Mouse (Mus musculus): ENCODE data around the gene Mrps7.
A peak's percentile ranks its signal among the peaks of the same experiment; 100 is the strongest.

The Mrps7 gene

GRCm38 (mm10) chr11:115603476-115604303 lies at the start of gene Mrps7, which contains the start of gene Gga3:
TSS of gene Mrps7 (plus strand) at chr11:115603925.
TSS of gene Gga3 (minus strand) at chr11:115604051.
- DNase-seq: peak; percentile 87

DNA sequence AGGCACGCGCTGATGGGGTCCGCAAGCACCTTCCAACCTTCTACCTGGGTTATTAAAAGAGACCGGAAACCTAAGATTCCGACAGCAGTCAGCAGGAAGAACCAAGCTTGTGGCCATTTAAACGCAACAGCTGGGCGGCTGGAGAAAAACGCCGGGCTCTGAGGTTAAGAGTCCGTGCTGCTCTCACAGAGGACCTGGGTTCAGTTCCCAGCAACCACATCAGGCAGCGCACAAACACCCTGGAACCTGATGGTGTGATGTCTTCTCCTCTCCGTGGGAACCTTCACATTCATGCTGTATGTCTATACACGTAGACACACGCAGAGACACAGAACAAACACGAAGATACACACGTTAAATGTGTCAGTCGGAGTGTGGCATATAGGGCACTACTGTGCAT lies 48.0 kb upstream of the Mrps7 start:
- no peak for DNase-seq

GRCm38 (mm10) chr11:115563406-115563805 lies 40.3 kb upstream of the Mrps7 start:
- DNase-seq: no peak

GRCm38 (mm10) chr11:115564064-115564809 lies 39.5 kb upstream of the Mrps7 start, which contains the start of gene Nup85:
TSS of gene Nup85 (plus strand) at chr11:115564434.
- DNase-seq: peak; percentile 98

DNA sequence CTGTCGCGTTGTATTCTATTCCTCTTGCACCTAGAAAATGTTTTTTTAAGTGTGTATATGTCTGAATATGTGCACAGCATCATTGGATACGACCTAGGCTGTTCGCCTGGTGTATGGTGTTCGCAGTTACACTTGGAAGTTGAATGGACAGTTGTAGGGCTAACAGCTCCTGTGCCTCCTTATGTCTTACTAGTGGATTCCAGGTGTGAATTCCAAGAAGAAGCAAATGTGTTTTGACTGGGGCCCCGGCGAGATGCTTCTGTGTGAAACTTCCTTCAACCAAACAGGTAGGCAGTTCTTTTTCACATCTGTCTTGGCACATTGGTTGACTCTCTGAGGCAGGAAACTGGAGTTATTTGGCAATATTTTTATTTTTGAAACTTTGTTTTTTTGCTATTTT lies 38.8 kb upstream of the Mrps7 start:
- DNase-seq: no peak

GRCm38 (mm10) chr11:115579080-115579479 lies 24.6 kb upstream of the Mrps7 start:
- no peak for DNase-seq

DNA sequence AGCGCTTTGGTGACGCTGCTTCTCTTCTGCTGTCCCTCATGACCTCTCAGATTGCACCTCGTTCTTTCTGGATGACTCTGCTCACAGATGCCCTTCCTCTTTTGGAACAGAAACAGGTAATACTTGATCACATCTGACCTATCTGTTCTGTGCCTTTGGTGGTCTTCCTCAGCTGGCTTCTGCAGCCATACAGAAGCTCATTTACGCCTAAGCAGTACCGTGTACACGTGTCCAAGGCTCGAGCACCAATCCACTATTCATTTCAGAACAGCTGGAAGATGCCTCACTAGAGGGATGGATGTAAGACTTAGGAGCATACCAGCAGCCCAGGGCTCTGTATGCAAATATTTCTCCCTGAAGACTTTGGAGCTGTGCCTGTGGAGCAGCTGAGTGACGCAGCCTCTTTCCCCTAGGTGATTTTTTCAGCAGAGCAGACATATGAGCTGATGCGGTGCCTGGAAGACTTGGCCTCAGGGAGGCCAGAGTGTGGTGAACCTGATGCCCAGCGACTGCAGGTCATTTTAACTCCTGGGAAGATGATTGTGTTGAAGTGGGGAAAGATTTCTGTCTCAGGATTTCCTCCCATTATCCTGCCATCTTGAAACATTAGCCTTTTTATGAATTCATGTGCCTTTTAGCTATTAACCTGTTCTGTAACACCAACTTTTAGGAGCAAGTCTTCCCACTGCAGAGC lies 20.7 kb upstream of the Mrps7 start:
- DNase-seq: no peak

GRCm38 (mm10) chr11:115584376-115585073 lies 19.2 kb upstream of the Mrps7 start:
- DNase-seq: no peak

DNA sequence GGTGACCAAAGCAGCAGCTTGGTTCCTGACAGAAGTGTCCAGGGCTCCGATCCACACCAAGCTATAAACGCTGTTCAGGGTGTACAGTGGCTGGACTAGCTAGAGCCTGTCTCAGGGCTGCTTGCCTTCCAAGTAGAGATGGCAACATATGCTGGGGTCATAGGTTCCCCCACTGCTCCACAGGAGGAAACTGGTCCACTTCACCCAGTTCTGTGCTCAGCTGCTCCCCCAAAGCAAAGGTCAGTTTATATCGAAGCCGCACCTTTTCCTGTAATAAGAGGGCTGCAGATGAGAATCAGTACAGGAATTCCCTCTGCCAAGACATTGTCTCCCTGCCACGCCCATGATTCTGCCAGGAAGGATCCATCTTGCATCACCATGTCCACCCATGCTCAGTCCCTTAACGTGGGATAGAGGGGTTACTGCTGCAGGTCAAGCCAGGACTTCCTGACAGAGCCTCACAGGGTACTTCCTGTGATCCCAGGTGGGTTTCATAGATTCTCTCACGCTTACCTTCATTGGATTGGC lies 18.1 kb upstream of the Mrps7 start:
- DNase-seq: no peak

GRCm38 (mm10) chr11:115586403-115586802 lies 17.3 kb upstream of the Mrps7 start:
- no peak for DNase-seq

- DNase-seq: no peak
Observed at GRCm38 (mm10) chr11:115587984-115588383, 15.7 kb upstream of the Mrps7 start.

GRCm38 (mm10) chr11:115590526-115591075 lies 13.1 kb upstream of the Mrps7 start:
- no peak for DNase-seq

GRCm38 (mm10) chr11:115595209-115595608 lies 8.5 kb upstream of the Mrps7 start:
- DNase-seq: no peak

GRCm38 (mm10) chr11:115598309-115598708 lies 5.4 kb upstream of the Mrps7 start:
- no peak for DNase-seq

DNA sequence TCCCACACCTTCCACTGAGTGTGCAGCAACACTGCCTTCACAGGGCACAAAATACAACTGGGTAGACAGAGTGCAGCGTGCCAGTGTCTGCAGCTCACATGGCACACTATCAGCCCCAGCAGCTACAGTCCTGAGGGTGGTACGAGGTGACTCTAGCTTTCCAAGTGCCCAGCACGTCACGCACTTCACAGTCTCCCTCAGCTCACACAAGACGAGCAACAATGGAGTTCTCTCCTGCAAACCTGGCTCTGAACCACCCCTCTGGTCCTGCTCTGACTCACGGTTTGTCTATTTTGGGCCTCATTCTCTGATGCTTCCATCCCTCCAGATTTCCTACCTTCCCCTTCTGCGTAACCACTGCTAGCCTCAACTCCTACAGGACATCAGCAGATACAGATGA lies 4.0 kb upstream of the Mrps7 start:
- no peak for DNase-seq

GRCm38 (mm10) chr11:115600743-115601142 lies 3.0 kb upstream of the Mrps7 start:
- no peak for DNase-seq

DNA sequence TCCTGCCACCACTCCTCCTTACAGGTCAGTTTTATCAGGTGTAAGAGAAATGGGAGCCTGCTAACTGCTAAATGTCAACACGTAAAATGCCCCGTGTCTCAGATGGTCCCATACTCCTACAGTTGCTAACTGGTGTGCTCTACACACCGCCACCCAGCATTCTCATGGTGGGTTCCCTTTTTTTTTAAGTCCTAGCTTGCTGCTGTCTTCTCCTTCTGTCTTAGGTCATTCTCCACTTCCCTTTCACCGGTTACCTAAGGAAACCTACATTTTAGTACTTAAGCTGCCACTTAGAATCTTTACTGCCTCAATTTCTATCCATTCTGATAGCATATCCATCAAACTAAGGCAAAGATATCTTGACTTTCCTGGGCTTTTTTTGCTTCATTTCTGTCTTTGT lies 2.6 kb upstream of the Mrps7 start:
- no peak for DNase-seq

DNA sequence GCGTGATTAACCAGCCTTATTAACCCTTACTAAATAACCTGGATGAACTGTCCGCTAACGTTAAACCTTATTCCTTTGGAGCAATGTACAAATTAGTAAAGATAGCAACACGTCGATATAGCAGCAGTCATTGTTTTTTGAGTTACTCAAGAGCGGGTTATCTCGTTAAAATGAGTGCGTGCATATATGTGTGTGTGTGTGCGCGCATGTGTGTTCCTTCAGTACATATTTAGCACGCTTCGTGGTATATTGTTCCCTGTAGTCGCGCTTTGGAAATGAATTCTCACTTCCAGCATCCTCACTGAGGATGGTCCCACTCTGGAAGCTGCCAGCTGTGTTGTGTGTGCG lies 623 bp upstream of the Mrps7 start:
- no peak for DNase-seq

DNA sequence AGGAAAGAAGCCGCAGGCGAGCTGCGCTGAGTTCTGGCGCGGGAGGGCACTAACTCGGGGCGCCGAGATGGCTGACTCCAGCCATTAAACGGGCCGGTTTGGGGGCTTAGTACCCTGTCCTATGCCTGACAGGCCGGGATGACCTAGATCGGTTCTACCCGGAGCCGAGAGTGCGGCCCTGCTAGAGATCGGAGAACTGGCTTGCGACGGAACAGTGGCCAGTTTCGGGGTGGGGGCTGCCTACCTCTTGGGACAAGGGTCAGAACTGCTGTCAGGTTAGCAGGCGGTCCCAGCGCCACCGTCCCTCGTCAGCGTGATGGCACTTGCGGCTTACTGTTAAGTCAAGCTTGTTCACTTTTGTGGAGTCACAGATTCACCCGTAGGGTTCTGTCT lies 575 bp downstream of the Mrps7 start:
- no peak for DNase-seq

GRCm38 (mm10) chr11:115606733-115607132 lies 3.0 kb downstream of the Mrps7 start:
- no peak for DNase-seq

- no peak for DNase-seq
Observed at GRCm38 (mm10) chr11:115608421-115609399, 5.0 kb downstream of the Mrps7 start.

All from cerebellum, adult 11 months (tissue).